Mouse (Mus musculus): ENCODE results near the gene Chd9. TPM values are rescaled to one million over a fixed set of nuclear protein-coding genes. Genes with fewer than 3 reads are reported as not detected.

The Chd9 gene
- polyA plus RNA-seq, 1 experiment from 2014 or later: 95.1 TPM

DNA sequence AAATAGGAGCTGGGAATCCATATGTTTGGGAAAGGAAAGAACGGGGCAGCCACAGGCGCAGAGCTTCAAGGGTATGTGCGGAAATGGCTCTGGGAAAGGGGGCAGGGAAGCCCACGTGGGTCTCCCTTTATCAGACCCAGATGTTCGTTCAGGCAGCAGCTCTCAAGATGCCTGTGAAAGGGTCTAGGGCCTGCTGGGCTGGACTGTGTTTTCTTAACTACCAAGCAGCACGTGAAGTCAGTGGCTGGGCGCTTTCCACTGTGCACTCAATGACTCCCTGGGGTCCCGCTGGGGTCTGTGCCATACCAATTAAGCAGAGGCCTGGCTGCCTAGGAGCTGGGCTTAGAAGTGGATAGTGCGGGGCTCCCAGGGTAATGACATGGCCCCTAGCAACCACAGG, 33.9 kb downstream of the Chd9 start:
- Histone ChIP-seq H3K4me3 (0 out of 2 replicates have a peak overlapping the region, but pooled peaks have one; percentile 2), H3K9ac (0 out of 2 replicates have a peak overlapping the region, but pooled peaks have one; percentile 36), H3K36me3 (no peaks in the 10 kb centered on the region), H3K4me2 (peak overlapping the region; percentile 54), H3K27ac (peak overlapping the region; percentile 99), H3K9me3 (no peaks in the 10 kb centered on the region), H3K4me1 (peaks cover 31% of the 10 kb centered on the region), H3K27me3 (no peaks in the 10 kb centered on the region)
- 3% methylated on average over 9 of the region's 9 CpGs for WGBS
- peak; percentile 94 for ATAC-seq (ENCODE audit: insufficient number of reproducible peaks, insufficient read depth, low FRiP score, low TSS enrichment, low read depth)

- Histone ChIP-seq H3K9ac (no peak overlapping the region), H3K36me3 (no peaks in the 10 kb centered on the region), H3K4me1 (peaks cover 42% of the 10 kb centered on the region), H3K9me3 (no peaks in the 10 kb centered on the region), H3K27me3 (no peaks in the 10 kb centered on the region), H3K4me2 (no peak overlapping the region), H3K27ac (no peak overlapping the region), H3K4me3 (no peak overlapping the region)
- WGBS: 99% methylated on average over 2 of the region's 2 CpGs
- no peak for ATAC-seq (ENCODE audit: insufficient number of reproducible peaks, insufficient read depth, low FRiP score, low TSS enrichment, low read depth)
These were observed 38.9 kb downstream of the Chd9 start for GRCm38 (mm10) chr8:90867061-90867460.

DNA sequence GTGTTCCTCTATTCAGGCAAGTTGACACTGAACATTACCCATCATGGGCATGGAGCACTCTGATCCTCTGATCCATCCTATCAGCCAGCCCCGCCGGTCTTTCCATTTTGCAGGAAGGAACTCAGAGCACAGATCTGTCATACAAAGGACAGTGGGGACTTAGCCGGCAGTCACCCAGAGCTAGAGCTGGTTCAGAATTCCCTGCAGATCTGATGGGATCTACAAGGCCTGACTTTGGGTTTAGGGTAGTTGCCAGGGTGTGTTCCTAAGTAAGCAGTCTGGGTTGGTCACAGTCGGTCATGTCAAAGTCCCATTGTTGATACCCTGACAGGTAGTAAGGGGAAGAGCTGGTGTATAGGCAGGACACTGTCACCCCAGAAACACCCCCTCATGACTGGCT, 39.8 kb downstream of the Chd9 start:
- ATAC-seq (ENCODE audit: insufficient number of reproducible peaks, insufficient read depth, low FRiP score, low TSS enrichment, low read depth): no peak
- H3K36me3 ChIP-seq: 0 out of 2 replicates have a peak, but pooled peaks cover under 1% of the 10 kb centered on the region
- H3K4me3 ChIP-seq: no peak overlapping the region
- H3K4me2 ChIP-seq: no peak overlapping the region
- no peak overlapping the region for H3K27ac ChIP-seq
- H3K9ac ChIP-seq: no peak overlapping the region
- 93% methylated on average over 4 of the region's 4 CpGs for WGBS
- H3K9me3 ChIP-seq: no peaks in the 10 kb centered on the region
- peaks cover 33% of the 10 kb centered on the region for H3K4me1 ChIP-seq
- H3K27me3 ChIP-seq: no peaks in the 10 kb centered on the region

- peak overlapping the region; percentile 87 for H3K27ac ChIP-seq
- H3K9ac ChIP-seq: no peak overlapping the region
- H3K36me3 ChIP-seq: 0 out of 2 replicates have a peak, but pooled peaks cover 3% of the 10 kb centered on the region
- no peaks in the 10 kb centered on the region for H3K27me3 ChIP-seq
- H3K4me3 ChIP-seq: no peak overlapping the region
- peaks cover 33% of the 10 kb centered on the region for H3K4me1 ChIP-seq
- ATAC-seq (ENCODE audit: insufficient number of reproducible peaks, insufficient read depth, low FRiP score, low TSS enrichment, low read depth): no peak
- no peak overlapping the region for H3K4me2 ChIP-seq
- 77% methylated on average over 4 of the region's 4 CpGs for WGBS
- no peaks in the 10 kb centered on the region for H3K9me3 ChIP-seq
These were observed 40.2 kb downstream of the Chd9 start for GRCm38 (mm10) chr8:90868334-90868733.

GRCm38 (mm10) chr8:90869071-90869919, 41.1 kb downstream of the Chd9 start:
- Histone ChIP-seq H3K36me3 (0 out of 2 replicates have a peak, but pooled peaks cover 3% of the 10 kb centered on the region), H3K27ac (peak overlapping the region; percentile 87), H3K9me3 (no peaks in the 10 kb centered on the region), H3K4me2 (peak overlapping the region; percentile 41), H3K27me3 (no peaks in the 10 kb centered on the region), H3K4me3 (no peak overlapping the region), H3K4me1 (peaks cover 33% of the 10 kb centered on the region), H3K9ac (peak overlapping the region; percentile 40)
- ATAC-seq (ENCODE audit: insufficient number of reproducible peaks, insufficient read depth, low FRiP score, low TSS enrichment, low read depth): peak; percentile 43; the same call in 1 of the 2 replicates
- 37% methylated on average over 18 of the region's 18 CpGs for WGBS

DNA sequence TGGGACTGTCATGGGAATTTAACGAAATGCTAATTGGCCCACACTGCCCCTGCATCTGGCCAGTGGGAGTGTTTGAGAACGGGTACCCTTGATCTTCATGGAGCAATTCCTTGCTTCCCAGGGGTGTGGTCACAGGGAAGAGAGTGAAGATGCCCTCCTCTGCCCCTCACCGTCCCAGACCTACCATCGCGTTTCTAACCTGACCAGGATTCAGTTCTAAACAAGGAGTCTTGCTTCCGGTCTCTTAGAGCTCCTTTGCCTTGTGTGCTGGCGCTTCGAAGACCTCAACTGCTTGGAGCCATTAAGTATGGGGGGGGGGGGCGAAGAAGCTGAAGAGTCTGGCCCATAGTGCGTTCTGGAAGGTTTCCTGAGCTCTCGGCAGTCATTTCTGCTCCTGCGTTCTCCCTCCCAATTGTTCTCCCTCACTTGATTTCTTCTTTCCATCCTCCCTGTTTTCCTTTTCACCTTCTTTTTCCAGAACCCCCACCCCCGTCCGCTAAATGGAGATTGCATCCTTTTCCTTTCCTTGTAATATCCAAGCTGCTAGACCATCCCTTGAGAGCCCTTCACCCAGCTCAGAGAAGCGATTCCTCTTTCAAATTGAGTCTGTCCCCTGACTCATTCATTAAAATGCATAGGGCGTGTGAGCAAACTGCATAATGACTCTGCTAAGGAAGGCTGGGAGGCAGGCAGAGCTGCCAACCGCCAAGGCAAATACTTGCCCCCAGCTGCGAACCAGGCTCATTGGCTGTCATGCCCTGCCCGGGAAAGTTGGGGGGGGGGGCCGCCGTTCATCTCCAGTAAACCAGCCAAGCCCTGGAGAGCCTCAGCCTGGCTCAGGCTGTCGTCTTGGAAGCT, 42.0 kb downstream of the Chd9 start:
- H3K36me3 ChIP-seq: 0 out of 2 replicates have a peak, but pooled peaks cover 3% of the 10 kb centered on the region
- ATAC-seq (ENCODE audit: insufficient number of reproducible peaks, insufficient read depth, low FRiP score, low TSS enrichment, low read depth): no peak; the same call in 1 of the 2 replicates
- no peak overlapping the region for H3K4me3 ChIP-seq
- 14% methylated on average over 22 of the region's 22 CpGs for WGBS
- H3K4me1 ChIP-seq: peaks cover 33% of the 10 kb centered on the region
- H3K27me3 ChIP-seq: no peaks in the 10 kb centered on the region
- H3K9me3 ChIP-seq: no peaks in the 10 kb centered on the region
- peak overlapping the region; percentile 11; the same call in 1 of the 2 replicates for H3K9ac ChIP-seq
- H3K27ac ChIP-seq: peak overlapping the region; percentile 87
- H3K4me2 ChIP-seq: peak overlapping the region; percentile 41

DNA sequence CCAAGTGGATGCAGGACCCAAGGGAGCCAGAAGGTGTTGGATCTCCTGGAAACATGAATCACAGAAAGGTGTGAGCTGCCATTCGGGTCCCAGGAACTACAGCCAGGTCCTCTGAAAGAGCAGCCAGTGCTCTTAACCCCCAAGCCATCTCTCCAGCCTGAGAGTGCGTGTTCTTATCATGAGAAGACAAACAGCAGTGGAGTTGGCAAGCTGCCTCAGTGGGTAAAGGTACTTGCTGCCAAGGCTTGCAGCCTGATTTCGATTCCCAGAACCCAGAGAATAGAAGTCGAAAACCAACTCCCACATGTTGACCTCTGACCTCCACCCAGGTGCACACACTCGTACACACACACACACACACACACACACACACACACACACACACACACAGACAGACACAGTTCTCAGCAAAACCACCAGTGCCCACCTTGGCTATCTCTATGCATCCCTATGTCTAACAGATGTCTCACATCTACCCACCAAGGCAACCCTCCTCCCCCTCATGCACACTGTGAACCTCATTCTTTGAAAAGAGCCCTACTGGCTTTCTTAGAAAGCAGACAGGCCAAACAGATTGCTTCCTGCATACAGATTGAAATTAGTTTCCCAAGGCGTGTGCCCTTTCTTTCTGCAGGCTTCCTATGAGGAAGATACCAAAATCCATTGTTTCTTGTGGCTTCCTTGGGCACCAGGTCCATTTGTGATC, 43.4 kb downstream of the Chd9 start:
- no peak overlapping the region for H3K27ac ChIP-seq
- H3K4me1 ChIP-seq: peaks cover 42% of the 10 kb centered on the region
- 77% methylated on average over 6 of the region's 6 CpGs for WGBS
- no peak overlapping the region for H3K4me3 ChIP-seq
- H3K4me2 ChIP-seq: no peak overlapping the region
- 0 out of 2 replicates have a peak, but pooled peaks cover 3% of the 10 kb centered on the region for H3K36me3 ChIP-seq
- H3K27me3 ChIP-seq: no peaks in the 10 kb centered on the region
- no peak for ATAC-seq (ENCODE audit: insufficient number of reproducible peaks, insufficient read depth, low FRiP score, low TSS enrichment, low read depth)
- no peaks in the 10 kb centered on the region for H3K9me3 ChIP-seq
- no peak overlapping the region for H3K9ac ChIP-seq

DNA sequence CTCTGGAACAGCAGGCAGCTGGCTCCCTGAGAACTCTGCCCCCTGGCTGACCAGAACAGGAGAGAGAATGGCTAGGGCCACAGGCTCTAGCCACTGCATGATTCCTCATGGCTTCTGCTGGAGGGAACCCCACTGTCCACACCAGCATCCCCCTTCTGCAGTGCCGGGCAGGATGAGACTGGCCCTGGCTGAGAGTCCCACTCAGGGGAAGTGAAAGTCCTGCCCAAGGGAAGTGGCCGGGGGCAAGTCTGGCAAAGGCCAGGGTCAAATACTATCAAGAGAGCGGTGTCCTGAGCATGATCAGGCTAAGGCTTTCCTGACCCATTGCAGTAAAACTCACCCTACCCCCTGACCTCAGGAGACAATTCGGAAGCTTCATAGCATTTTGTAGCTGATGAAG, 44.9 kb downstream of the Chd9 start:
- WGBS: 78% methylated on average over 4 of the region's 4 CpGs
- Histone ChIP-seq H3K4me3 (no peak overlapping the region), H3K4me1 (peaks cover 52% of the 10 kb centered on the region), H3K4me2 (no peak overlapping the region), H3K27ac (no peak overlapping the region), H3K36me3 (0 out of 2 replicates have a peak, but pooled peaks cover 3% of the 10 kb centered on the region), H3K9me3 (no peaks in the 10 kb centered on the region), H3K9ac (no peak overlapping the region), H3K27me3 (no peaks in the 10 kb centered on the region)
- ATAC-seq (ENCODE audit: insufficient number of reproducible peaks, insufficient read depth, low FRiP score, low TSS enrichment, low read depth): no peak

DNA sequence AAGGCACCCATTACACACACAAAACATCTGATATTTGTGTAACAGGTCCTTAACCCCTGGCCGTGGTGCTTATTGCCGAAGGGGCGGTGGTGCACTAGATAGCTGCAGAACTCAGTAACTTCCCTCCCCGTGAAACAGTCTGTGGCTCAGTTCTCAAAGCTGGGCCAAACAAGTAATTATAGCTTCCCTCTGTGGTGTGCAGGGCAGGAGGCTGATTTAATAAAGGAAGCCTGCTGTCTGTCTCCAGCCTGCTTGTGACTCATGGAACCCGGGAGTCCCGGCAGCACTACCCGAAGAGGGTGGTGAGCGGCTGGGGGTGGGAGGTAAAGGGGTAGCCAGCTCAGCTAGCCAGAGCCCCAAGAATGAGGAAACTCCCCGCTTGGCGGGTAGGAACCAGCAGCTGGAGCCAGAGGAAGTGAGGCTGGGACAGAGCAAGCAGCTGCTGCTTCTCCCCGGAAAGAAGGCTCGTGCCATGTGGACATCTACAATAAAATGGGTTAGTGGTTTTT, 48.1 kb downstream of the Chd9 start:
- H3K9me3 ChIP-seq: no peaks in the 10 kb centered on the region
- no peaks in the 10 kb centered on the region for H3K27me3 ChIP-seq
- peak; percentile 23 for ATAC-seq (ENCODE audit: insufficient number of reproducible peaks, insufficient read depth, low FRiP score, low TSS enrichment, low read depth)
- peak overlapping the region; percentile 72 for H3K9ac ChIP-seq
- 0 out of 2 replicates have a peak, but pooled peaks cover 3% of the 10 kb centered on the region for H3K36me3 ChIP-seq
- H3K4me1 ChIP-seq: peaks cover 32% of the 10 kb centered on the region
- peak overlapping the region; percentile 48 for H3K4me3 ChIP-seq
- WGBS: 3% methylated on average over 12 of the region's 12 CpGs
- peak overlapping the region; percentile 83 for H3K4me2 ChIP-seq
- H3K27ac ChIP-seq: peak overlapping the region; percentile 90

GRCm38 (mm10) chr8:90876722-90877429, 48.7 kb downstream of the Chd9 start:
- H3K4me3 ChIP-seq: peak overlapping the region; percentile 48

More at GRCm38 (mm10) chr8:90876722-90877429, 48.7 kb downstream of the Chd9 start:
- Histone ChIP-seq H3K36me3 (0 out of 2 replicates have a peak, but pooled peaks cover 3% of the 10 kb centered on the region), H3K4me2 (peak overlapping the region; percentile 83), H3K9ac (peak overlapping the region; percentile 72), H3K9me3 (no peaks in the 10 kb centered on the region), H3K27me3 (no peaks in the 10 kb centered on the region), H3K27ac (peak overlapping the region; percentile 90), H3K4me1 (peaks cover 32% of the 10 kb centered on the region)
- ATAC-seq (ENCODE audit: insufficient number of reproducible peaks, insufficient read depth, low FRiP score, low TSS enrichment, low read depth): peak; percentile 34; the same call in 1 of the 2 replicates
- WGBS: 1% methylated on average over 24 of the region's 24 CpGs
